Mouse (Mus musculus) midbrain, embryonic 16.5 days (tissue): ENCODE results near the gene Gins2. TPM values are rescaled to one million over a fixed set of nuclear protein-coding genes. Genes with fewer than 3 reads are reported as not detected.

Experiments used
- ATAC-seq: fragments of 200-750 bp; cut with Nextera tagmentation; 2 replicates; pipeline ENCODE4 v1.8.0; 2017; ENCODE audit warnings: moderate TSS enrichment
- H3K27ac ChIP-seq: fragments of 300-500 bp; sonication (generic); 2 replicates; pipeline ENCODE4 v1.5.1; 2014; ENCODE audit warnings: mild to moderate bottlenecking, low read length, mixed read lengths
- H3K27me3 ChIP-seq: fragments of 300-500 bp; sonication (generic); 2 replicates; pipeline ENCODE4 v1.6.1; 2014; ENCODE audit warnings: low read depth, low read length, mixed read lengths; ENCODE audit not compliant: control insufficient read depth, insufficient read depth
- H3K36me3 ChIP-seq: fragments of 300-500 bp; sonication (generic); 2 replicates; pipeline ENCODE4 v1.6.1; 2014; ENCODE audit warnings: mild to moderate bottlenecking, low read length, moderate library complexity, mixed read lengths; ENCODE audit not compliant: control insufficient read depth, insufficient read depth
- H3K4me1 ChIP-seq: fragments of 300-500 bp; sonication (generic); 2 replicates; pipeline ENCODE4 v1.6.1; 2014; ENCODE audit warnings: mild to moderate bottlenecking, low read length, mixed read lengths; ENCODE audit not compliant: control insufficient read depth, insufficient read depth
- H3K4me2 ChIP-seq: fragments of 300-500 bp; sonication (generic); 2 replicates; pipeline ENCODE4 v1.6.1; 2014; ENCODE audit warnings: mild to moderate bottlenecking, low read length, mixed read lengths
- H3K4me3 ChIP-seq: fragments of 300-500 bp; sonication (generic); 2 replicates; pipeline ENCODE4 v1.5.1; 2014; ENCODE audit warnings: low read depth, mild to moderate bottlenecking, low read length, moderate library complexity, mixed read lengths
- H3K9ac ChIP-seq: fragments of 300-500 bp; sonication (generic); 2 replicates; pipeline ENCODE4 v1.6.1; 2014; ENCODE audit warnings: low read depth, low read length, mixed read lengths
- H3K9me3 ChIP-seq: fragments of 300-500 bp; sonication (generic); replicated peaks from 2 replicates; pipeline ENCODE4 v1.6.1; 2014; ENCODE audit warnings: mild to moderate bottlenecking, low read length, mixed read lengths; ENCODE audit not compliant: control insufficient read depth, poor library complexity, severe bottlenecking
- WGBS: fragments of 180-500 bp; shearing (Covaris S2); extraction: QIAGEN DNeasy Blood & Tissue Kit; methylation state at CpG from one replicate; pipeline ENCODE4 v1.1.7; 2014; 5-methylcytosine and 5-hydroxymethylcytosine counted together
- polyA plus RNA-seq: library from polyadenylated mRNA; unstranded; fragments of >200 nt; fragmentation: Nextera tagmentation; extraction: Ambion mirVana; gene quantifications from 2 replicates; pipeline ENCODE4 v1.2.1, GENCODE M21; 2015

The Gins2 gene
- polyA plus RNA-seq, 1 experiment from 2014 or later: 13.3 TPM

GRCm38 (mm10) chr8:120591587-120592292 lies 2.6 kb upstream of the Gins2 start:
- ATAC-seq: no peak
- no peak overlapping the region for H3K27ac ChIP-seq

GRCm38 (mm10) chr8:120589921-120590320 lies 817 bp upstream of the Gins2 start:
- peak overlapping the region; percentile 99 for H3K4me2 ChIP-seq
- H3K4me3 ChIP-seq: peak overlapping the region; percentile 57
- WGBS: 59% methylated on average over 2 of the region's 2 CpGs
- H3K4me1 ChIP-seq: peaks cover 6% of the 10 kb centered on the region
- no peaks in the 10 kb centered on the region for H3K27me3 ChIP-seq
- no peaks in the 10 kb centered on the region for H3K36me3 ChIP-seq
- no peak for ATAC-seq
- peak overlapping the region; percentile 54 for H3K9ac ChIP-seq
- H3K27ac ChIP-seq: no peak overlapping the region
- no peaks in the 10 kb centered on the region for H3K9me3 ChIP-seq

More at GRCm38 (mm10) chr8:120591587-120592292, 2.6 kb upstream of the Gins2 start:
- H3K27me3 ChIP-seq: no peaks in the 10 kb centered on the region
- no peak overlapping the region for H3K9ac ChIP-seq
- 79% methylated on average over 10 of the region's 10 CpGs for WGBS
- no peak overlapping the region for H3K4me3 ChIP-seq
- no peak overlapping the region for H3K4me2 ChIP-seq
- H3K36me3 ChIP-seq: no peaks in the 10 kb centered on the region
- peaks cover 6% of the 10 kb centered on the region for H3K4me1 ChIP-seq
- H3K9me3 ChIP-seq: no peaks in the 10 kb centered on the region

GRCm38 (mm10) chr8:120585521-120585920 lies 3.6 kb downstream of the Gins2 start:
- H3K4me1 ChIP-seq: peaks cover 6% of the 10 kb centered on the region
- 96% methylated on average over 10 of the region's 10 CpGs for WGBS
- H3K4me2 ChIP-seq: no peak overlapping the region
- ATAC-seq: no peak
- no peak overlapping the region for H3K4me3 ChIP-seq
- H3K27ac ChIP-seq: no peak overlapping the region
- H3K9me3 ChIP-seq: no peaks in the 10 kb centered on the region
- no peaks in the 10 kb centered on the region for H3K27me3 ChIP-seq
- no peak overlapping the region for H3K9ac ChIP-seq
- H3K36me3 ChIP-seq: no peaks in the 10 kb centered on the region

GRCm38 (mm10) chr8:120581811-120582210 lies 7.3 kb downstream of the Gins2 start:
- ATAC-seq: no peak
- WGBS: 86% methylated on average over 8 of the region's 8 CpGs
- no peak overlapping the region for H3K27ac ChIP-seq

GRCm38 (mm10) chr8:120581329-120581728 lies 7.8 kb downstream of the Gins2 start:
- no peak overlapping the region for H3K4me2 ChIP-seq
- 89% methylated on average over 12 of the region's 12 CpGs for WGBS

More at GRCm38 (mm10) chr8:120581811-120582210, 7.3 kb downstream of the Gins2 start:
- no peaks in the 10 kb centered on the region for H3K4me1 ChIP-seq
- no peaks in the 10 kb centered on the region for H3K9me3 ChIP-seq
- no peak overlapping the region for H3K4me3 ChIP-seq
- no peaks in the 10 kb centered on the region for H3K27me3 ChIP-seq
- peaks cover 11% of the 10 kb centered on the region; the same call in 1 of the 2 replicates for H3K36me3 ChIP-seq
- no peak overlapping the region for H3K9ac ChIP-seq
- H3K4me2 ChIP-seq: no peak overlapping the region

GRCm38 (mm10) chr8:120580336-120581000 lies 8.6 kb downstream of the Gins2 start:
- H3K4me2 ChIP-seq: no peak overlapping the region
- H3K9me3 ChIP-seq: no peaks in the 10 kb centered on the region
- 89% methylated on average over 8 of the region's 8 CpGs for WGBS
- no peak for ATAC-seq
- H3K36me3 ChIP-seq: peaks cover 20% of the 10 kb centered on the region
- no peak overlapping the region for H3K27ac ChIP-seq
- no peak overlapping the region for H3K9ac ChIP-seq
- H3K4me1 ChIP-seq: no peaks in the 10 kb centered on the region
- H3K4me3 ChIP-seq: no peak overlapping the region
- no peaks in the 10 kb centered on the region for H3K27me3 ChIP-seq

More at GRCm38 (mm10) chr8:120581329-120581728, 7.8 kb downstream of the Gins2 start:
- no peak overlapping the region; the same call in 1 of the 2 replicates for H3K27ac ChIP-seq
- H3K27me3 ChIP-seq: no peaks in the 10 kb centered on the region
- no peak overlapping the region for H3K4me3 ChIP-seq
- H3K9me3 ChIP-seq: no peaks in the 10 kb centered on the region
- ATAC-seq: no peak
- H3K4me1 ChIP-seq: no peaks in the 10 kb centered on the region
- H3K36me3 ChIP-seq: peaks cover 14% of the 10 kb centered on the region; the same call in 1 of the 2 replicates
- H3K9ac ChIP-seq: no peak overlapping the region

- H3K36me3 ChIP-seq: peaks cover 37% of the 10 kb centered on the region
- no peaks in the 10 kb centered on the region for H3K9me3 ChIP-seq
- no peak overlapping the region for H3K4me3 ChIP-seq
- H3K9ac ChIP-seq: no peak overlapping the region
- H3K4me1 ChIP-seq: no peaks in the 10 kb centered on the region
- ATAC-seq: no peak
- H3K27me3 ChIP-seq: no peaks in the 10 kb centered on the region
- no peak overlapping the region for H3K4me2 ChIP-seq
- H3K27ac ChIP-seq: no peak overlapping the region; the same call in 1 of the 2 replicates
- 79% methylated on average over 17 of the region's 17 CpGs for WGBS
Observed at GRCm38 (mm10) chr8:120577821-120578220, 11.3 kb downstream of the Gins2 start.

GRCm38 (mm10) chr8:120575801-120576200 lies 13.3 kb downstream of the Gins2 start:
- 64% methylated on average over 9 of the region's 9 CpGs for WGBS
- Histone ChIP-seq H3K27me3 (no peaks in the 10 kb centered on the region), H3K36me3 (peaks cover 49% of the 10 kb centered on the region), H3K4me3 (no peak overlapping the region), H3K9ac (no peak overlapping the region), H3K27ac (no peak overlapping the region), H3K4me1 (no peaks in the 10 kb centered on the region), H3K4me2 (no peak overlapping the region), H3K9me3 (no peaks in the 10 kb centered on the region)
- no peak for ATAC-seq

GRCm38 (mm10) chr8:120574941-120575340 lies 14.2 kb downstream of the Gins2 start:
- no peak for ATAC-seq
- H3K4me3 ChIP-seq: no peak overlapping the region
- H3K27ac ChIP-seq: no peak overlapping the region
- H3K36me3 ChIP-seq: peaks cover 50% of the 10 kb centered on the region
- WGBS: 79% methylated on average over 19 of the region's 19 CpGs
- H3K27me3 ChIP-seq: no peaks in the 10 kb centered on the region
- no peak overlapping the region for H3K9ac ChIP-seq
- H3K4me2 ChIP-seq: no peak overlapping the region
- H3K4me1 ChIP-seq: no peaks in the 10 kb centered on the region
- H3K9me3 ChIP-seq: no peaks in the 10 kb centered on the region
